Mouse (Mus musculus) induced T-regulatory cell, adult 2 months (primary cell): ENCODE measurements around the gene Ube2d3.
A peak's percentile ranks its signal among the peaks of the same experiment; 100 is the strongest.

Source experiments
- DNase-seq: peaks from one replicate; pipeline ENCODE4 v3.0.0-alpha.2; 2012; ENCODE audit warnings: low read depth

Ube2d3 gene

GRCm38 (mm10) chr3:135437758-135438495 is at the start of gene Ube2d3:
Ube2d3 (plus strand) TSS chr3:135438149.
- peak; percentile 99 for DNase-seq

- no peak for DNase-seq
These were observed 44.8 kb upstream of the Ube2d3 start for GRCm38 (mm10) chr3:135393186-135393585.

DNA sequence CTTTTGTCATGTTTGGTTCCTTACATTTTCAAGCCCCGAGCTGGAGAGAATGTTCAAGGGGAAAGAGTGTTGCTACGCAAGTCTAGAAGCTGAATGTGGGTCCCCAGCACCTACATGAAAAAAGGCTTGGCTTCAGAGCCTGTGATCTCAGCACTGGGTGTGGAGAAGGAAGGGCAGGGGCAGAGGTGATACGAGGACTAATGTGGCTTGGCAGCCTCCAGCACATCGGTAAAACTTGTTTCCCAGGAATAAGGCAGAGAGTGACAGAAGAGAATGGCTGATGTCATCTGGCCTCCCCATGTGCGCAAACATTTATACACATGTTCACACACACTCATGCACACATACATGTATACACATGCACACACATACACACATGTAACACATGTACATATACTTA is 42.9 kb upstream of the Ube2d3 start:
- DNase-seq = no peak

DNA sequence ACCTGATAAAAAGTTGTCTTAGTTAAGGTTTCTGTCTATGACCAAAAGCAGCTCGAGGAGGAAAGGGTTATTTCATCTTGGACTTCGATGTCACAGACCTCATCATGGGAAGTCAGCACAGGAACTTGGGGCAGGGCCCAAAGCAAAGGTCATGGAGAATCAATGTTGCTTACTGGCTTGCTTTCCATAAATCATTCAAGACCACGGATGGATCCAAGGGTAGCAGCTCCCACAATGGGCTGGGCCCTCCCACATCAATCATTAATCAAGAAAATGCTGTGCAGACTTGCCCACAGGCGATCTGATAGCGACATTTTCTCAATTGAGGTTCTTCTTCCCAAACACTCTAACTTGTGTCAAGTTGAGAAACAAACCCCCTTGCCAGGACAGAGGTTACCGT is 41.9 kb upstream of the Ube2d3 start:
- DNase-seq = no peak

DNA sequence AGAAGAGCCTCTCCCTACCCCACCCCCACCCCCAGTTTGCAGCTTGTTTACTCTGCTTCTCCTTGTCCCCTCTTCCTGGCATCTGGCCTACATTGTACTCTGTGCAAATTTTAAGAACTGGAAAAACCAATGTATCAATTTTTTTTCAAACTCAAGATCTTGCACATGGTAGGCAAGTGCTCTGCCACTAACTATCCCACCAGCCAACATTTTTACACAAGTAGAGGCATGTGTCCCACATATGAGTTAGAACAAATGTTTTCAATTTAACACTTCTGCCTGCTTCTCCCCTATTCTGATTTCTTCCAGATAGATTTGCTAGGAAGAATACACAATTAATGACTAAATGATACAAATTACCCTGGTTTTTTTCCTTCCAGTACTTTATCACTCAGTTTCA is 40.8 kb upstream of the Ube2d3 start:
- no peak for DNase-seq

DNA sequence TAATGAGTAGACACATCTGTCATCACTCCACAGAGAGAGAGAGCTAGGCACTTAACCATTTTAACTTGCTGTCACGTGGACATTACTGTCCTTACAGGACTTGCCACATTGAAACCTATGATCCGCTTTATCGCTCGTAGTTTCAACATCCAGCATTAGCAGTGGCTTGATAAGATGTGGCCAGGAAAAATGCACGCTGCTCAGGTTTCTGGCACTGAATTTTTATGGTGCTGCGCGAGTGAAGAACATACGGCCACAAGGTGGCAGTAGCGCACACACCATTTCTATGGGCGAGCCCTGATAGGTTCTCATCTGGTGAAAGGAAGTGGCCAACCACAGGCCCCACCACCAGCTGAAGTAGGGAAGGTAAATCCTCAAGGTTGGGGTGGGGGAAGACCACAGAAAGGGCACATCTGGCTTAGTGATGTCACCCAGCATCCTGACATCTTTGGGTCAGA is 35.7 kb upstream of the Ube2d3 start:
- DNase-seq = peak; percentile 97

GRCm38 (mm10) chr3:135403211-135403610 is 34.7 kb upstream of the Ube2d3 start:
- DNase-seq = peak; percentile 18

GRCm38 (mm10) chr3:135403856-135404255 is 34.1 kb upstream of the Ube2d3 start:
- peak; percentile 28 for DNase-seq

DNA sequence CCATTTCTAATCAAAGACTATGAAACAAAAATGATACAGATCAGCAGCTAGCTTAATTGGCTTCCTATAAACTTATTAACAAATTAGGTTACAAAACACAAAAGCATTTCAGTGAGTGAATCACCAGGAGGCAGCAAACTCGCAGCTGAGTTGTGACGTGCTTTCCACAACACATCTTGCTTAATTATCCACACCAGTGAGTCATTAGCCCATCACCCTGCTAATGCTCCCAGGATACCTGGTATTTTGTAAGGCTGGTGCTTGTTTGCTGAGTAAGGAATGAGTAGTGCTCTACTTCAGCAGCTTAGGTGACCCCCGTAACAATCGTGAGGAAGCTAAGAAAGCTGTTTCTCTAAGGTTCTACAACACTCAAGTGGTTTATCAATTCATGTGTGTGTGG is 33.4 kb upstream of the Ube2d3 start:
- DNase-seq = no peak

- no peak for DNase-seq
These were observed 30.6 kb upstream of the Ube2d3 start for GRCm38 (mm10) chr3:135407351-135407750.

DNA sequence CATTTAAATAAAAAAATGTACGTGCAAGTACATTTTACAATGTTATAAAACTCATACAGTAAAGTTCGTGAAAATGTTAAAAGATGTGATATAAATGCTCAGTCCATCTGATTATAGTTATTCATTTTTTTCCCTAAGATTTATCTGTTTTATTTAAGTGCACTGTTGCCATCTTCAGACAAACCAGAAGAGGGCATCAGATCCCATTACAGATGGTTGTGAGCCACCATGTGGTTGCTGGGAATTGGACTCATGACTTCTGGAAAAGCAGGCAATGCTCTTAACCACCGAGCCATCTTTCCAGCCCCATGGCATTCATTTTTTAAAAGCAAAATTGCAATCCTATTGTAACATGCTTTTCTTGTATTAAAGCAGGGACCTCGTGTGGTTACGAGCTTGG is 28.7 kb upstream of the Ube2d3 start:
- no peak for DNase-seq

DNA sequence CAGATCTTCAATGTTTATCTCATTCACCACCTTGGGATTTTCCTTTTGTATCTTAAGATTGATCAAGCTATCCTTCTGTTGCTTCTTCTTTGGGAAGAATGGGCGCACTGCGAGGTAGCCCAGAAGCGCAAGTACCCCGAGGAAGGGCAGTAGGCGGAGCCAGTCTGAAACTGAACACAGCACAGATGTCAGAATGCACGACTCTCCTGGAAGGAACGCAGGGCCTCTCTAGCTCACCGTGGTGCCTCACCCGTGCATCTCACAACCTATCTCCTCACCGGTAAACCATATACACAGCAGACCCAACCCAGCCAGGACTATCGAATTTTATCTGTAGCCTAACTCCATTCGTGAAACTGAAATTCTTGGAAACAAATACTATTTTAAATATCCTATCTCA is 26.9 kb upstream of the Ube2d3 start:
- no peak for DNase-seq

GRCm38 (mm10) chr3:135411824-135412223 is 26.1 kb upstream of the Ube2d3 start:
- DNase-seq = no peak

DNA sequence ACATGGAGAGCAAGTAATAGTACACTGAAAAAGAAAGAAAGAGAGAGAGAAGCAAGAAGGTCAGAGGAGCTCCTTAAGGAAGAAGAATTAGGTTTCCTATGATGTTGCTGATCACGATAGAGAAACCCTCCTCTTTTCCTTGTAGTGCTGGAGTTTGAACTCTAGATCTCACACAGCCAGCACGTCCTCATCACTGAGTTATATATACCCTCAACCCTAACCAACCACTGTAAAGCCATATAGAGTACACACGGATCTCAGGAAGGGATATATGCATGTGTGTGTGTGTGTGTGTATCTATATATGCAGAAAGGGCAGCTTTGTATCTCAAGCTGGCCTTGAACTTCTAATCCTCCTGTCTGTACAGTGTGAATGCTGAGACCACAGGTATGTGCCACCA is 20.7 kb upstream of the Ube2d3 start:
- DNase-seq = no peak

DNA sequence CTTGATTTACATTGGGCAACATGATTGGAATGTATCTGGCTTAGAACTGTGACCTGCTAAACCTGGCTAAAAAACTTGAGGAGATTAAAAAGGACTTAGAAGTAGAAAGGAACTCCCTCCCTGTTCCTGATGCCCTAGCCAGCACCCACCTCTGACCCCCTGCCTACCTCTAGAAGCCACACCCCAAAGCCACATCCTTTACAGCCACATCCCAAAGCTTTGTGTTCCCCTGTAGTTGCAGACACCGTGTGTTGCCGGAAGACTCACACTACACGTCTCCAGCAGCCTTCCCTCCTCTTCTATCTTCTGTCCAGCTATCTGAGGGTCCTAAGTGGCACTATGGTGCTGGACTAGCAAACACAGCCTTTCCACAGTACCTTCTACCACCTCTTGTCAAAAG is 20.1 kb upstream of the Ube2d3 start:
- peak; percentile 70 for DNase-seq

GRCm38 (mm10) chr3:135420542-135421309 is 17.2 kb upstream of the Ube2d3 start:
- DNase-seq = no peak

- DNase-seq = no peak
These were observed 16.7 kb upstream of the Ube2d3 start for GRCm38 (mm10) chr3:135421310-135421594.

- DNase-seq = no peak
These were observed 15.6 kb upstream of the Ube2d3 start for GRCm38 (mm10) chr3:135422232-135422855.

DNA sequence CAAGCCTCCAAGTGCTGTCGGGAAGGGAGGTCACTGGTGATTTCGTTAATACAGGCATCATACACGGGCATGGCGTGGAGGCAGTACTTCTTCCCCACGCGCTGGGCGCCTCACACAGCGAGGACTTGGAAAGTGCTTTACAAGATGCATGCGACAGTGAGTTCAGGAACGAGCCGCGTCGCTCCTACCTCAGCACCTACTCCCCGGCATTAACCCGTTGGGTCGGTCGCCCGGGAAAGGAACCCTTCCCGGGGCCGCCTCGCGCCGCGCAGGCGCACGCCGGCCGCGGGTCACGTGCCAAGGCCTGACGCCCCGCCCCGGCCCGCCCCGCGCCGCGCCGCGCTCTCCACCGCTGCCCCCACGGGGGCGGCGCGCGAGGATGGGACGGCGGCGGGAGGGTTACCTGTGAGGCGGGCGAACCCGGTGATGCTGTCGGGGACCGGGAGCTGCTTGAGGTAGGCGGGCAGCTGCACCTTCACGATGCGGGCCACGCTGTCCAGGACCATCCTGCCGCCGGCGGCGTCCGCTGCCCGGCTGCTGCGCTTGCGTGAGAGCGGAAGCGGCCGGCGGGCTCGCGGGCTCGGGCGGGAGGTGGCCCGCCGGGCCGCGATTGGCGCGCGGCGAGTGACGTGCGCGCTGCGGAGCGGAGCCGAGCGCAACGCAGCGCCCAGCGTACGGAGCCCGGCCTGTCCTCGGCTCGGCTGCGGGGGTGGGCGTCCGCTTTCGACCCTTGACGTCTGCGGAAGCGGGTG is 14.9 kb upstream of the Ube2d3 start:
- peak; percentile 93 for DNase-seq

GRCm38 (mm10) chr3:135423608-135424212 is 14.2 kb upstream of the Ube2d3 start, which contains the start of gene Cisd2:
Cisd2 (minus strand) TSS chr3:135423925.
- DNase-seq = no peak

GRCm38 (mm10) chr3:135436901-135437616 is 890 bp upstream of the Ube2d3 start:
- DNase-seq = peak; percentile 26
